Mouse (Mus musculus) urinary bladder, postnatal 14 days (tissue): ENCODE results near the gene Pax2.
A peak's percentile ranks its signal among the peaks of the same experiment; 100 is the strongest.

ENCODE experiments used
- DNase-seq: peaks from one replicate; pipeline ENCODE4 v3.0.0; 2021; ENCODE audit warnings: low spot score

The Pax2 gene

DNA sequence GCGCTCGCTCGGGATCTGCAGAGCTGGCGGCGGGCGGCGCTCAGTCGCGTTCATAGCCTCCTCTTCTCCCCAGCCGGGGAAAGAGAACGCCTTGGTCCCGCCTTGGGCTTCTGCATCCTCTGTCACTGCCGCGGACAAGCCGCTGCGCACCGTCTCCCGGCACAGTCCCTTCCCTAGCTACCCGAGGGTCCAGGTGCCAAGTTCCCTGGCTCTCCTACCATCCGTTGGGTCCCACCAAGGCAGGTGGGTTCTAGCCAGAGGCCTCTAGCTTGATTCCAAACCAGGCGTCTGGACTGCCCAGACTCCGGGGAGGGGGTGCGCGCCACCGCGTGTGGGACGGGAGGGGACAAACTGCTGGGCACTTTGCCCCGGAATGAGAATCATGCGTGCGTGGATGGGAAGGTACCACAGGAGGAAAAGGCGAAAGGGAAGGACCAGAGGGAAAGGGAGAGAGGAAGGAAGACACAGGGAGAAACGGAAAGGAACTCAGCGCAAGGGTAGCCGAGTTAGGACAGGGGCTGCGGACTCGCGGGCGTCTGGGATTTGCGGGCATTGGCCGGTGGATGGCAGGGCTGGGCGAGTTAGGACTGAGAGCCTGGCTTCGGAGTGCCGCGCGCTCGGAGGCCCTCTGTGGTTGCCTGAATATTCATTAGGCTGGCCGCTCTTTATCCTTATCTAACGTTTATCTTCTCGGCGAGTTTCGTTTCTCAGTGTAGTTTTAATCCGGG lies at the start of gene Pax2:
Pax2 (plus strand) TSS at position 353 of the 728 bp plus-strand sequence.
- no peak for DNase-seq

DNA sequence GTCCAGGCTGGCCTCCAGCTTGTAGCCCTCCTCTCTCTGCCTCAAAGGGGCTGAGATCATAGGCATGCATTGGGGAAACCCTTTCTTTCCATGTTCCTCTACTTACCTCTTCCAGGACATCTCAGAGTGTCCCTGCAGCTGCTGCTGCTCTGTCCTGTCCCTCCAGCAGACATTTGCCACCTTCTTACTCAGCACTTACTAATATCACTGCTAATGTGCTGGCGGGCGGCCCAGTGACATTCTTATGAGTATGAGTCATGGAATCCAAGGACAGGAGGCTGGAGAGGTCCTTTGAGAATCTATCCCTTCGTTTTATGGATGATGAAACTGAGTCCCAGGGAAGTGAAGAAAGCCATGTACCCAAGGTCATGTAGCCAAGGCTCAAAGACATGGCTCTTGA lies 47.0 kb upstream of the Pax2 start:
- peak; percentile 43 for DNase-seq

DNA sequence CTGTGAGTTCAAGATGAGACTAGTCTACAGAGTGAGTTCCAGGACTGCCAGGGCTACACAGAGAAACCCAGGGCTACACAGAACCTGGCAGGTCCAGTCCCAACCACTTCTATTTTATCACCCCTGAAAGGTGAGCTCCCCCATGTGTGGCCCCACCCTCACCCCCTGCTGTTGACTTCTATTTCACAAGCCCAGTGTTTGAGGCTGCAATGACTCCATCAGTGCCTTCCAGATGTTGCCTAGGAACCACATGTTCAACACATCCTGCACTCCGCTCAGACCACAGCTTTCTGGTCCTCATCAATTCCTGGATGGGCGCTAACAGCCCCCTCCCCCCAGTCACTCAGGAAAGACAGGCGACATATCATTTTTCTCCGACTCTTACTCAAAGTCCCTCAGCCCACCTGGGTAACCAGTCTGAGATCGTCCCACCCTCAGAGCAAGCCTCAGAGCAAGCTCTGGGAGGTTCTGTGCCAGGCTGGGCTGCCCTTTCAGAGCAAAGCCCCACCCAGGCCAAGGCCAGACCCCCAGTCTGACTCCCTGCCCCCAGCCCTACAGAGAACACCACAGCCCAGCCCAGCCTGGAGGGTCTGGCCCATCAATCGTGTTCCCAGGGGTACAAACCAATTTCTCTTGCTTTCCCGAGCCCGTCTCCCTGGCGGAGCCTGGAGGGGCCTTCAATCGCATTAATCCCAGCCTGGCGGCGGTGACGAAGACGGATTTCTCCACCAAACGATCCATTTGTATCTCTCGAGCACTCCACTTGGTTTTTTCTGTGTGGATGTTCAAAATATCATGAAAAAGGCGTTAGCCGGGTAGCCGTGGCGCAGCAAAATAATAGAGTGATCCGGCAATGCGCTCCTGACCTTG lies 38.9 kb upstream of the Pax2 start:
- no peak for DNase-seq

DNA sequence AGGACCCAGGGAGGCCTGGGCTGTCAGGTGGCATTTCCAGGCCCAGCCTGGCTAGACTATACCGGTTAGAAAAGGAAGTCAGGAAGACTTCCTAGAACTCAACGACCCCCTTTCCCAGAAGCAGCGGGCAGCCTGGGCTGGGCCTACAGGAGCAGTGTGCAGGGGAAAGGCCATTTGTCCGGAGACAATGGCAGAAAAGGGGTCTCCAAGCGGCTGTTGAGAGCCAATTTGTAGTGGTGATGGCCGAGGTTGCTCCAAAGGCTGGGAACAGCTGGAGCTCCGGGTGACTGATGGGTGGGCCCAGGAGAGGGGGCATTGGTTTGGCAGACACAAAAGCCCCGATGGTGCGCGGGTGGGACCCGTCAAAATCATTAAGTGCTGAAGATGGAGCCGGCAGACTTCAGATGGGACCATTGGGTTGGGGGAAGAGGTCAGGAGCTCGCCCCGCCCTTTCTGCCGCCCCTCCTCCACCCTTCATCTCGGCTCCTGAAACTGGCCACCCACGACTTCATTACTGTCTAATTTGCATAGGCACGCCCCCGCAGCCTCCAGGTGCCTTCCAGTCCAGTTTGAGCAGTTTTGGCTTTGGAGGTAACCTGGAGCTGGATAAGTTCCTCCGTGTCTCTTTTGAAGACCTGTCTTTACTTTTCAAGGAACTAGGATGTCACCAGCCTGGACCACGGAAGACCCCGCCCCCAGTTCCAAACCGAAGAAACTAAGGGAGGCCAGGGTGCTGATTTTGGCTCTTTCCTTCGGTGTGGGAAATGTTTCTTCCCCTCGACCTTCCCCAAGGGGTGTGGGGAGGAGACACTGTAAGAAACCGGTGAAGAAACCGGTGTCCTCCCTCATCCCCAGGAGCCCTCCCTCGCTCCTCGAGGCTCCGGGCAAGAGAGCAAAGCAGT lies 36.3 kb upstream of the Pax2 start:
- DNase-seq: no peak

DNA sequence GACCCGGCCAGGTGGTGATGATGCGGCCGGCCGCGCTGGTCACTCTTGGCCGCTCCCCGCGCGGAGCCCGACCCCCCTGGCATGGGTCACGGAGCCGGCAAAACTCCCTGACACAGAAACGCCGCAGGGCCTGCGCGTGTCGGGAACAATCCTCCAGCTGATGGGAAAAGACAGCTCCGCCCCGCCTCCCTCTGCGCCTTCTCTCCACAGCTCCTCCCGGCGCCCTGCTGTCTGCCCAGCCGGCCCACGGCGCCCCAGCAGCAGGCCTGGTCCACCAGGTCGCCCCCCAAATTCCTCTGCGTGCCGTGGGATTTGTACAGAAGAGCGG lies 35.7 kb upstream of the Pax2 start:
- DNase-seq: no peak

DNA sequence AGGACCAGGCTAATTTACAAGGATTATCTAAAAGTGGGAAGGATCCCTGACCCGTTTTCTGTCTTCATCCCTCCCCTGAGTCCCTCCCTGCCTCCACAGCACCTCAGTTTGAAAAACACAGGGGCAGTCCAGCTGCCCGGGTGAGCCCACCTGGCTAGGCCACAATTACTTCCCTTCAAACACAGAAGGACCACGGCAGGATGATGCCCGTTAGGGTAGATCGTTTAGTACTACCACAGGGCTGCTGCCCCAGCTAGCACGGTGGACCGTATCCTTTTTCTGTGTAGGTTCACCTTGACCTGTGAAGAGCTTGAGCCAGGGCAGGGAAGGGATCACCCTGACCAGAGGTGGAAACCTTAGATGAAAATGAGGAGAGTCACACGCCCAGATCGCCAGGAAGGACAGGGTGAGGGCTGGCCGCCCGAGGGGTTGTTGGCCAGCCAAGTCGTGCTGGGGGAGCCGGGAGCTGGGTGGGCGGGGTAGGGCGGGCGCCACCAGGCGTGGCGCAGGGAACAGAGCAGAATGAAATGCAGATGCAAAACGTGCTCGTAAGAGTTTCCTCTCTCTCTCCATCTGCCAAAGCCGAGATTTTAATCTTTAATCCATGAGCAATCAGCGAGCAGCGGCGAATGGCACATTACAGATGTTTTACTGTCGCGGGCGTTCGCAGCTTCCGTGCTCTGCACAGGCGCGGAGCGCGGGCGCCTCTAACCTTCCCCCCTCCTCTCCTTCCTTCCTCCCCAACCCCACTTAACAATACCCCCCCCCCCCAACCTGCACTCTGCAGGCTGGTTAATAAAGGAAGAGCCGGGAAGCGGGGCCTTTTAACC lies 32.0 kb upstream of the Pax2 start:
- DNase-seq: no peak

DNA sequence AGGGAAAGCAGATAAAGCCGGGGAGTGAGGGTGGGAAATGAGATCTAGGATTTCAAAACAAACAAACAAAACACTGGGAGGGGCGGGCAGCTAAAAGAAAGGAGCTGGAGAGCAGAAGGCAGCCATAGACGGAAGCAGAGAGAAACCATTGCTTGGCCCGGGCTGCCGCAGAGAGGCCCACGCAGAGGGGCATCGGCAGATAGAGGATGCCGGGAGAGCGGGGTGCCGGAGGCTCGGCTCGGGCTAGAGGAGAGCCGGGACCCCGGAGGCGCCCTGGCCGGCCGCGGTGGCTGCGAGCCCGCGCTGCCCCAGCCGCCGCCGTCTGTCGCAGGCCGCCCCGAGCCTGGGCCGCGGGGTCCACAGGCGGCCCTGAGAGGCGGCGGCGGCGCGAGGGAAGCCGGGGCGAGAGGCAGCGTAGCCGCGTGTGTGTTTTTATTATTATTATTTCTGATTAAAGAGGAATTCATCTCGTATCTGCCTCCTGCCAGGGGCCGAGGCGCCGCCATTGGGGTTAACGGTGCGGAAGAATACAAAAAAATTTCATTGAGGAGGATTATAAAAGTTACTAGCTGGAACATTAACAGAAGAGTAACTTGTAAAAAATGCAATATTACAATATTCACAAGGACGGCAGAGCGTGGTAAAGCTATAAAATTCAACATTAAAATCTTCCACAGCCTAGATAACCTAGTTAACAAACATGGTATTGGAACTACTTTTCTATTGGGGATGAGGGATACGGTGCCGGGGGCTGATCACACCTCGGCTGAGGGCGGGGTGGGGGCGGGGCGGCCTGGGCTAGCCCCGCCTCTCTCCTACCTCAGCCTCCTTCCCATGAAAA lies 29.7 kb upstream of the Pax2 start:
- DNase-seq: no peak

DNA sequence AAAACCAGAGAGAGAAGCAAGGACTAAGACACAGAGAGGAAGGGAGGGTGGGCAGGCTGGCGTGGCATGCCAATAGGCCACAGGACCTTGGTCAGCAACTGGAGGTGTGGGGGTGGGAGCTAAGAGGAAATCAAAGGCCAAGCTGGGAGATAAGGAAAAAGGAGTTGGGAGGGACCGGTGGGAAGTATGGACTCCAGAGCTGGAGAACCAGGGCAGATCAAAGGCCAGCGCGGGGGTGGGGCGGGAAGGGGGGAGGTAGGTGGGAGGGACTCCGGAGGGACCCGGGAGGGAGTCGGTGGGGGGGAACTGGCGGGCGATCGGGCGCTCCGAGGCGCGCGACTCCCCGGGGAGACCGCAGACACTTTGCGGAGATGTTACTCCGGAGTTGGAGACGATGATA lies 21.7 kb upstream of the Pax2 start:
- no peak for DNase-seq

DNA sequence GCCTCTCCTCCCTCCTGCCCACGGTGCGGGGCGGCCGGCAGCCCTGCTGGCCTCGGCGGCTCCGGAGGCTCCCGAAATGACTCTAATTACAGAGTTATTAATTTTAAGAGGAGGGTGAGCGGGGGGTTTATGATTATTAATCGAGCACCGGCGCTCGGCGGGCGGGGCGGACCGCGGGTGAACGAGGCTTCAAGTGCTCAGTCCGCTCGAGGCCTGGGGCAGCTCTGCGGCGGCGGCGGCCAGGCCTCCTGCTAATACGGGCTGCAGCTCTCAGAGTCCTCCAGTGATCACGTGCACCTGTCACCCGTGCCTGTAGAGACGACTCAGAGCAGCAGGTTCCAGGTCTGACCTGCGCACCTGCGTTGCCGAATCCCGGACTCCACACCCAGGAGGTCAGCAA lies 21.2 kb upstream of the Pax2 start:
- no peak for DNase-seq

DNA sequence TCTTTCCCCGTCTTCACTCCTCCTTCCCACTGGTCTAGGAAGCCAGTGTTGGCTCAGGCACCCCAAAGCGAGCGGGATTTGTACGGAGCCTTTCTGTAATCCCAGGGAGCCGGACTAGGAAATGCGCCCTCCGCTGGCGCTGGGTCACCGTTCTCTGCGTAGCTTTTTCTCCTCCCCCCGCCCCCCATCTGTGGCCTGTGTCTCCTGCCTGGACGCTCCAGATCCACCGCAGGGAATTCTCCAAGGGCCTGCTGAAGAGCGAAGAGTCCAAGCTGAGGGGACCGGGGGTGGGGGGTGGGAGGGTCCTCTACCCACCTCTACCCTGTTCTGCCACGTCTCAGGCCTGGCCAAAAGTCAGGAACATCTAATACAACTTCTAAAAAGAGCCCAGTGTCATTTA lies 15.5 kb upstream of the Pax2 start:
- no peak for DNase-seq

DNA sequence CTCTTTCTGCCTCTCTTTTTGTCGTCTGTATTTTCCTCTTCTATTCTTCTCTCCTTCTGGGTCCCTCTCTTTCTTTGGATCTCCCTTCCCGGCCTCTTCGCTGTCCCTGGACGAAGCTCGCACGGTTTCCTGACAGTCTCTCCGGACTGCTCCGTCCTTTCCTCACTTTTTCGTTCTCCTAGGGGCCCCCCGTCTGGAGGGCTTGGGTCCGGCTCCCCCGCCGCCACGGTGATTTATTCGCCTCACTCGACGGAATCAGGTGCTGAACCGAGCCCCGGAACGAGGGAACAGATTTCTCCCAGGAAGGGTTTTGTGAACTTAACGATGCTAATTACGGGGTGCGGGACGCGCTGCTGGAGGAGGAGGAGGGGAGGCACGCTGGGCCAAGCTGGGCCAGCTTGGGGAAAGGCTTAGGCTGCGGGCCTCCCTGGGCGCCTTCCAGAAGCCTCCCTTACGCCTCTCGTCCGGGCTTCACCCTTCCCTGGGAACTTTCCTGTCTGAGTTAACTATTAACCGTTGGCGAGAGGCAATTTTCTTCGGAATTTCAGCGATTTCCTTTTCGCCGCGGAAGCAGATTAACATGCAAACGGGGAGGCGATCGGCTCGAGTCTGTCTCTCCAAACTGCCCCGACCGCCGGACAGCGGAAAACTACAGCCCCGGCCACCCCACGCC lies 14.6 kb upstream of the Pax2 start:
- no peak for DNase-seq

DNA sequence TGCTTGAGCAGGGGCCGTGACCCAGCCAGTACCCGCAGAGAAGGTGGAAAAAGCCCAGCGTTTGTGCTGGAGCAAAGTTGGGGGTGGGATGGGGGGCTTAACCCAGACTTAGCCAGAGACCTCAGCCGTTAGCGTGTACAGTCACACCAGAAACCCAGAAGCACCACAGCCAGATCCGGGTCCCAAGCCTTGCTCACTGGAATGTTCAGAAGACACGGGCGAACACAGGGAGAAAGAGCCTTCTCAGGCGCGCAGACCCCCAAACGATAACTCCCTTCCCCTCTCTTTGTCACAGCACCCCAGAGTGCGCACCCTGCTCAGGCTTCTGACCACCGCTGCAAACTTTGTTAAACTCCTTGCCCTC lies 14.1 kb upstream of the Pax2 start:
- DNase-seq: no peak

DNA sequence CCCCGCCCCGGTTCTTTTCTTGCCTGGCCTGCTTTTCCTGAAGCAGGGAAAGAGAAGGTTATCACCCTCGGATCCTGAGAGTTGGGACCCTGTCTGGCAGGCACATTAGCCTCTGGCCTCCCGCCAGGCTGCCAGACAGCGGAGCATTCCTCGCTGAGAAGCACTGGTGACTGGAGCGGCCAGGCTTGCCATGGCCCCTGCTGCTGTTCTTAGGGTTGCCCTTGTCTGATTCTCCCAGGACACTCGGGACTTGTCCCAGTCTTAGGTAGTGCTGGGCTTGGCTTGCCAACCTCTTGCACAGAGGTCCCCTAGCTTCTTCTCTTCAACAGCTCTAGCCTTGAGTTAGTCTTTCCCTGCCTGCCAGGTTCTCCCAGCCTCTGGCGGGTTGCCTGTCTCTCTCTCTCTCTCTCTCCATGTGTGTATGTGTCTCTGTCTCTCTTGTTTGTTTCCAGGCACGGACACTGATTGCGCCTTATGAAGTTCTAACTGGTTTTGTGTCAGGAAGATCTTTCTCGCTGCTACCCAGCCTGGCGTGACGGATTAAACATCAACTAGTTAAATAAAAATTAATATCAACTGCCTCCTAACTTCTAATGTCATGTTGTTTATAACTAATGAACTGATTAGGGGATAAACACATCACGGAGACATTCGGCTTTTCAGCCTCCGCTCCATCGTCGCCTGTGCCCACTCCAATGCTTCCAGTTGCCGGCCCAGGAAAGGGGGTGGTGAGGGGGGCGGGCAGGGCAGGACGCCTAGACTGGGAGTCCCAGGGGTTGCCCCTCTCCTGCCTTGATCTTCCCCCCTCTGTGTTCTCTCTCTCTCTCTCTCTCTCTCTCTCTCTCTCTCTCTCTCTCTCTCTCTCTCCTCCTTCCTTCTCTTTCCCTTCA lies 13.5 kb upstream of the Pax2 start:
- no peak for DNase-seq

DNA sequence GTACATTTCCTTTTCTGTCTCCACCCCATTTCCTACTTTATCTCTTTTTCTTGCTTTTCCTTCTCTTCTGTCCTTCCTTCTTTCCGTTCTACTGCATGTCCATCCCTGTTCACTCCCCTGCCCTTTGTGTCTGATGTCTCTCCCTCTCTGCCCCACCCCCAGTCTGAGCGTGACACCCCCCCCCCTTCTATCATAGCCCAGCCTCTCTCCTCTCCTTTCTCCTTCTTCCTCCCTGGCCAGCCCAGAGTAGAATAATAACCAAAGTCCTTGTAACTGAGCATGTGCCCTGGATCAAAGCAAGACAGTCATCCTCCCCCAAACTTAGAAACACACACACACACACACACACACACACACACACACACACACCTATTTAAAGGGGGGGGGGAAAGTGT lies 12.8 kb upstream of the Pax2 start:
- DNase-seq: no peak

DNA sequence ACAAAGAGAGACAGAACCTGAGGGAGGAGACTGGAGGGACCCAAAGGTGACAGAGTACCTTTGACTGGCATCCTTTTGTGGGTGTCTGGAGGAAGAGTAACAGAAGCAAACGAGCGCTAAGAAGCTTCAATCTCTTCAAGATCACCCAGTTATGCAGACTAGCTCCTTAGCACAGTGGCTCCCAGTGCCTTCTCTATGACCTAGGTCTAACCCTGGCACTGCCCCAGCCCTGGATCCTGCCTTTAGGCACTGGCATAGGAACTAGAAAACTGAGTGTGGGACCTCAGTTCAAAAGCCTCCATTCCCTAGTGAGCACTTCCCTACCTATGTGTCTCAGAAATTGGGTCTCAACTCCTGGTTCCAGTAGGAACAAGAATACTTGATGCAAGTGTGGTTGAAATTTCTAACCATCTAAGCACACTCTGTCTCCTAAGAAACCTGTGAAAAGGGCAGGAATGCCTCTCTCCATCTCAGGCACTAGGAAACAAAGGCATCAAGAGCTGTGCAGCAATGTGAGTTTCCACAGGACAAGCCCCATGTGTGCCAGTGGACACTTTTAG lies 11.8 kb upstream of the Pax2 start:
- DNase-seq: no peak

DNA sequence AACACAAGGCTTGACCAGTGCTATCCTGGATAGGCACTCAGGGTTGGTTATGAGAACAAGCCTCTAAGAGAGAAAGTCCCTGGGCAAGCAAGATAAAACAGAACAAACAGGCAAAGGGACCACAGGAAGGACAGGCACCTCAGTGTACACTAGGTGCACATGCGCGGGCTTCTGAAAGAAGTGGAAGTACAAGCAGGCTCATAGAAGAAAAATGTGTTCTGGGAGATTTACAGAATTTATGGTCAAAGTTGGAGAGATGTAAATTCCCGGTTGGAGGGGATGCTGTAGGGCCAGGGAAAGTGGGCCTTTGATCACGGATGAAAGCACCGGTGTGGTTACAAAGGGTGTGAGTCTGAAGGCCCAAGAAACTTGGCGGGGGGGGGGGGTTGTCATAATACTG lies 10.1 kb upstream of the Pax2 start:
- no peak for DNase-seq

DNA sequence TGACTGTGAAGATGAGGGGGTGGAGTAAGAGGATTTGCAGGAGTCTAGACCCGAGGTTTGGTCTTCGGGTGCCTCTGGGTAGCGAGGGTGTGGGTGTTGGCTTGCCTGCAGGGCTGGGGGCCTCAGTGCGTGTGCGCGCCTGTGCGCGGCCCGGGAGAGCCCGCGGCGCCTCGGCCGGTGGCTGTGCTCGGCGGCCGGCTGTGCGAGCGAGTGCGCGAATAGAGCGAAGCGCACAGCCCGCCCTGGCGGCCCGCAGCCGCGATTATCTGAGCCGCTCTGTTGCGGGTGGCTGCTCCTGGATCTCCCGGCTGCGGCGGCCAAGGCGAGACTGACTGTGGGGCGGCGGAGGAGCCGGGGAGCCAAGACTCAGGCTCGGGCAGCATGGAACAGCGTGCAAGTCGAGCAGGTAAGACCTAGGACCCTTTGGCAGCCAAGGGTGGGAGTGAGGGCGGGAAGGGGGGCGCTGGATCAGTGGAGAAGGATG lies 9.3 kb upstream of the Pax2 start:
- DNase-seq: no peak

DNA sequence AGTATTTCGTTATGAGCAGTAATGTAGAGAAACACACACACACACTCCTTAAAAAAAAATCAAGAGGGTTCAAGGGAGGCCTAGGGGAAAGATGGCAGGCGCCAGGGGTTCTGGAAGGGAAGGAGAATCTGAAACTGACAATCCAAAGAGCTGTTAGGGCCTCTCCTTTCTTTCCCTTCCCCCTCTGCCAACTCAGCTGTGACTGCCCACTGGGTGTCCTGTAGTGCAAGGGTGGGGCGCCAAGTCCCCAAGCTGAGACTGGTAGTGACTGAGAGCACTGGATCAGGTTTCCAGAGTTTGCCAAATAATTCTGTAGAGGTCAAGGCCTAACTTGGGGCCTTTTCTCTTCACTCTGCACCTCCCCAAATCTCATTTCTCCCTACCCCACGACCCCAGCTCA lies 8.4 kb upstream of the Pax2 start:
- no peak for DNase-seq

DNA sequence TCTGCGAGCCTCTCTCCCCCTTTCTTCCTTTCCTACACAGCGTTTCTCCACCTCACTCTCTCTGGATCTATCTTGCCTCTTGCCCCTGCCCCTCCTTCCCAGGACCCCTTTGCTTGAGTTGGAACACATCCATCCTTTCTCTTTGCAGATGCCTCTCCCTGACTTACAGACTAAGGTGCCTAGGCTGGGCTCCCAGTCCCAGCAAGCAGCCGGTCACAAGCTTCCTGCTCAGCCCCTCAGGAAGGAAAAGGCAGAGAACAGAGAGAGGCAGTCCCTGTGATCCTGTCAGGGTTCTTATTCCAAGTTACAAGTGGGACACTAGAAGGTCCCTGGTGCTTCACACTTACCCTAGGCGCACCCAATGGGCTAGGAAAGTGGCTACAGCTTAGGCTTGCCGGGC lies 7.6 kb upstream of the Pax2 start:
- no peak for DNase-seq
